Mouse (Mus musculus) mouse trophoblast stem cell (cell line): ENCODE measurements around the gene Slc13a4.

Source experiments
- in situ Hi-C, 2 experiments: fragments of 300-500 bp; cut with MseI, MboI; formaldehyde crosslinking; loops; 2 replicates in 1 of 2; 3 replicates in 1 of 2; pipeline ENCODE4 v1.15.1; 2025

Slc13a4 gene

GRCm38 (mm10) chr6:35308037-35308436 lies at the start of gene Slc13a4:
Gene Slc13a4, minus strand, starts transcription at chr6:35308131.
- in situ Hi-C loops: no loop called here

- in situ Hi-C loops: no loop called here
Observed at GRCm38 (mm10) chr6:35355320-35355719, 47.4 kb upstream of the Slc13a4 start.

- in situ Hi-C loops: no loop called here
Observed at GRCm38 (mm10) chr6:35354622-35354998, 46.7 kb upstream of the Slc13a4 start.

GRCm38 (mm10) chr6:35353846-35354621 lies 46.1 kb upstream of the Slc13a4 start:
- in situ Hi-C loops: no loop called here

GRCm38 (mm10) chr6:35353416-35353815 lies 45.5 kb upstream of the Slc13a4 start:
- in situ Hi-C loops: no loop called here

GRCm38 (mm10) chr6:35352867-35353266 lies 44.9 kb upstream of the Slc13a4 start:
- in situ Hi-C loops: no loop called here

- in situ Hi-C loops: no loop called here
Observed at GRCm38 (mm10) chr6:35351826-35352225, 43.9 kb upstream of the Slc13a4 start.

- in situ Hi-C loops: no loop called here
Observed at GRCm38 (mm10) chr6:35349784-35350183, 41.9 kb upstream of the Slc13a4 start.

- in situ Hi-C loops: no loop called here
Observed at GRCm38 (mm10) chr6:35338640-35339039, 30.7 kb upstream of the Slc13a4 start.

GRCm38 (mm10) chr6:35337836-35338235 lies 29.9 kb upstream of the Slc13a4 start:
- in situ Hi-C loops: no loop called here

- in situ Hi-C loops: no loop called here
Observed at GRCm38 (mm10) chr6:35335452-35335851, 27.5 kb upstream of the Slc13a4 start.

GRCm38 (mm10) chr6:35334278-35334677 lies 26.3 kb upstream of the Slc13a4 start:
- in situ Hi-C loops: no loop called here

GRCm38 (mm10) chr6:35333632-35334031 lies 25.7 kb upstream of the Slc13a4 start:
- in situ Hi-C loops: no loop called here

- in situ Hi-C loops: no loop called here
Observed at GRCm38 (mm10) chr6:35330834-35331233, 22.9 kb upstream of the Slc13a4 start.

- in situ Hi-C loops: no loop called here
Observed at GRCm38 (mm10) chr6:35329956-35330355, 22.0 kb upstream of the Slc13a4 start.

- in situ Hi-C loops: no loop called here
Observed at GRCm38 (mm10) chr6:35326111-35326515, 18.2 kb upstream of the Slc13a4 start, which contains the start of gene Fam180a. Gene Fam180a, minus strand, starts transcription at chr6:35326141.

GRCm38 (mm10) chr6:35324306-35324705 lies 16.4 kb upstream of the Slc13a4 start:
- in situ Hi-C loops: no loop called here

- in situ Hi-C loops: no loop called here
Observed at GRCm38 (mm10) chr6:35323046-35323445, 15.1 kb upstream of the Slc13a4 start.

GRCm38 (mm10) chr6:35321105-35321504 lies 13.2 kb upstream of the Slc13a4 start:
- in situ Hi-C loops: no loop called here

GRCm38 (mm10) chr6:35319850-35320249 lies 11.9 kb upstream of the Slc13a4 start:
- in situ Hi-C loops: no loop called here

GRCm38 (mm10) chr6:35313520-35313919 lies 5.6 kb upstream of the Slc13a4 start:
- in situ Hi-C loops: no loop called here

GRCm38 (mm10) chr6:35309406-35309805 lies 1.5 kb upstream of the Slc13a4 start:
- in situ Hi-C loops: no loop called here

- in situ Hi-C loops: no loop called here
Observed at GRCm38 (mm10) chr6:35307136-35307535, 795 bp downstream of the Slc13a4 start.
